Mouse (Mus musculus) stomach, postnatal 0 days (tissue): ENCODE data around the gene Hist1h2bg. TPM values are rescaled to one million over a fixed set of nuclear protein-coding genes. Genes with fewer than 3 reads are reported as not detected.
"Not testable (repeated sequence)": the region's sequence is repeated elsewhere in the genome, so short reads cannot be mapped to it uniquely, and the experiment has no call there.

Experiments
- ATAC-seq: fragments of 200-750 bp; cut with Nextera tagmentation; 2 replicates; pipeline ENCODE4 v1.8.0; 2017; ENCODE audit not compliant: low FRiP score, low TSS enrichment
- DNase-seq: peaks from one replicate; pipeline ENCODE4 v3.0.0-alpha.2; 2016; ENCODE audit warnings: low spot score
- H3K27ac ChIP-seq: fragments of 300-500 bp; sonication (generic); replicated peaks from 2 replicates; pipeline ENCODE4 v1.5.1; 2014; ENCODE audit warnings: mild to moderate bottlenecking, control low read depth
- H3K27me3 ChIP-seq: fragments of 300-500 bp; sonication (generic); 2 replicates; pipeline ENCODE4 v1.6.1; 2014; ENCODE audit warnings: low read length; ENCODE audit not compliant: control insufficient read depth, insufficient read depth
- H3K36me3 ChIP-seq: fragments of 300-500 bp; sonication (generic); 2 replicates; pipeline ENCODE4 v1.6.1; 2014; ENCODE audit warnings: low read length, mixed read lengths; ENCODE audit not compliant: control insufficient read depth, insufficient read depth
- H3K4me1 ChIP-seq: fragments of 300-500 bp; sonication (generic); replicated peaks from 2 replicates; pipeline ENCODE4 v1.6.1; 2014; ENCODE audit warnings: antibody characterized with exemption; ENCODE audit not compliant: control insufficient read depth, insufficient read depth
- H3K4me2 ChIP-seq: fragments of 300-500 bp; sonication (generic); replicated peaks from 2 replicates; pipeline ENCODE4 v1.6.1; 2014; ENCODE audit warnings: low read depth, mild to moderate bottlenecking, control low read depth, moderate library complexity
- H3K4me3 ChIP-seq: fragments of 300-500 bp; sonication (generic); 2 replicates; pipeline ENCODE4 v1.5.1; 2014; ENCODE audit warnings: low read depth, low read length, control low read depth
- H3K9ac ChIP-seq: fragments of 300-500 bp; sonication (generic); 2 replicates; pipeline ENCODE4 v1.6.1; 2014; ENCODE audit warnings: mild to moderate bottlenecking, low read length, control low read depth, mixed read lengths
- H3K9me3 ChIP-seq: fragments of 300-500 bp; sonication (generic); 2 replicates; pipeline ENCODE4 v1.6.1; 2016; ENCODE audit warnings: low read length; ENCODE audit not compliant: control insufficient read depth
- CTCF ChIP-seq: IDR thresholded peaks from 2 replicates; pipeline ENCODE4 v1.5.1; 2016; ENCODE audit warnings: antibody characterized with exemption, low read depth, mild to moderate bottlenecking, moderate library complexity
- EP300 ChIP-seq: optimal IDR thresholded peaks from 2 replicates; pipeline ENCODE3; 2016; ENCODE audit warnings: antibody characterized with exemption
- WGBS: fragments of 180-500 bp; shearing (Covaris S2); extraction: QIAGEN DNeasy Blood & Tissue Kit; methylation state at CpG from one replicate; pipeline ENCODE4 v1.1.7; 2014; 5-methylcytosine and 5-hydroxymethylcytosine counted together
- polyA plus RNA-seq: library from polyadenylated mRNA; unstranded; fragments of >200 nt; fragmentation: Nextera tagmentation; extraction: Ambion mirVana; gene quantifications from 2 replicates; pipeline ENCODE4 v1.2.1, GENCODE M21; 2015

The Hist1h2bg gene
- polyA plus RNA-seq, 1 experiment from 2014 or later: 10.5 TPM

DNA sequence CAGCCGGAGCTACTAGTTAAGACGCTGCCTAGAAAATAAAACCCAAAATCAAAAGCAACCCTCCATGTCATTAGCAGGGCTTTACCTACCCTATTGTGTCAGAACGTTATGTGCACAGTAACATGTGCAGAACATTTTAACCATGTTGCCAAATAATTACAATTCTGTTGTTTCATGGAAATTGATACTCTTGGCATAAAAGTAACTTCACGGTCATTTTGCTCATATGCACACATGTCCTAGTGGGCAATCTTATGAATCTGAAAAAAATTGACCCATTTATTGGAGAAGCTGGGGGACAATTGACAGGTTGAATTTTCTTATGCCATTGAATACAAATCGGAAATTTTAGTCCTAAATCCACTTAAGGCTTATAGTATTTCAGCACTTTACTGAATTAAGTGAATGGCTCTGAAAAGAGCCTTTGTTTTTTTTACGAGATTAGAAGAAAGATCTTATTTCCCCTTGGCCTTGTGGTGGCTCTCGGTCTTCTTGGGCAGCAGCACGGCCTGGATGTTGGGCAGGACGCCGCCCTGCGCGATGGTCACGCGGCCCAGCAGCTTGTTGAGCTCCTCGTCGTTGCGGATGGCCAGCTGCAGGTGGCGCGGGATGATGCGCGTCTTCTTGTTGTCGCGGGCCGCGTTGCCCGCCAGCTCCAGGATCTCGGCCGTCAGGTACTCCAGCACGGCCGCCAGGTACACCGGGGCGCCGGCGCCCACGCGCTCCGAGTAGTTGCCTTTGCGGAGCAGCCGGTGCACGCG is 755 bp upstream of the Hist1h2bg start:
- Histone ChIP-seq H3K4me2 (peak overlapping the region; percentile 59), H3K9ac (peak overlapping the region; percentile 52; the same call in 1 of the 2 replicates), H3K27ac (peak overlapping the region; percentile 93), H3K4me3 (peak overlapping the region; percentile 42)
- 0 out of 2 replicates have a peak, but pooled peaks have one; percentile 10 for TF ChIP-seq CTCF
- H3K4me1 ChIP-seq, H3K9me3 ChIP-seq, H3K36me3 ChIP-seq, DNase-seq, H3K27me3 ChIP-seq: not testable (repeated sequence)
- ATAC-seq: peak; percentile 10; the same call in 1 of the 2 replicates
- WGBS: 4% methylated on average over 13 of the region's 41 CpGs

DNA sequence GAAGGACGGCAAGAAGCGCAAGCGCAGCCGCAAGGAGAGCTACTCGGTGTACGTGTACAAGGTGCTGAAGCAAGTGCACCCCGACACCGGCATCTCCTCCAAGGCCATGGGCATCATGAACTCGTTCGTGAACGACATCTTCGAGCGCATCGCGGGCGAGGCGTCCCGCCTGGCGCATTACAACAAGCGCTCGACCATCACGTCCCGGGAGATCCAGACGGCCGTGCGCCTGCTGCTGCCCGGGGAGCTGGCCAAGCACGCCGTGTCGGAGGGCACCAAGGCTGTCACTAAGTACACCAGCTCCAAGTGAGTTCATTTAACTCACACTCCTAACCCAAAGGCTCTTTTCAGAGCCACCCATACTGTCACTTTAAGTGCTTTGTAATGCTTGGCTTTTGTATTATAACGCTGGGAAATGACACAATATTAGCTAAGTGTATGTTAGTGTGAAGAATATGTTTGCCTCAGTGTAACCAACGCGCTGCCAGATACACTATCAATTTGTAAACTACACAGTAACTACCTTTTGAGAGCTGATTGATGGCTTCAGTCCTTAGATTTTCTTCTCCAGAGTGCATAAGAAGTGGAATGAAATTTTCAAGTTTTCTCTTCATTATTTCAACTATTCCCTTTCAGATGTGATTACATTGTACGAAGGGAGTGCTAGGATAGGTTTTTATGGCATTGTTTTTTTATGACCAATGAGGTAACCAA is 465 bp downstream of the Hist1h2bg start:
- not testable (repeated sequence) for DNase-seq, ATAC-seq, H3K4me1 ChIP-seq, H3K9me3 ChIP-seq, H3K27me3 ChIP-seq, H3K36me3 ChIP-seq
- H3K9ac ChIP-seq: peak overlapping the region; percentile 61
- whole genome bisulfite sequencing: under 1% methylated on average over 9 of the region's 34 CpGs
- peak overlapping the region; percentile 93 for H3K27ac ChIP-seq
- H3K4me2 ChIP-seq: peak overlapping the region; percentile 59
- peak overlapping the region; percentile 42 for H3K4me3 ChIP-seq

DNA sequence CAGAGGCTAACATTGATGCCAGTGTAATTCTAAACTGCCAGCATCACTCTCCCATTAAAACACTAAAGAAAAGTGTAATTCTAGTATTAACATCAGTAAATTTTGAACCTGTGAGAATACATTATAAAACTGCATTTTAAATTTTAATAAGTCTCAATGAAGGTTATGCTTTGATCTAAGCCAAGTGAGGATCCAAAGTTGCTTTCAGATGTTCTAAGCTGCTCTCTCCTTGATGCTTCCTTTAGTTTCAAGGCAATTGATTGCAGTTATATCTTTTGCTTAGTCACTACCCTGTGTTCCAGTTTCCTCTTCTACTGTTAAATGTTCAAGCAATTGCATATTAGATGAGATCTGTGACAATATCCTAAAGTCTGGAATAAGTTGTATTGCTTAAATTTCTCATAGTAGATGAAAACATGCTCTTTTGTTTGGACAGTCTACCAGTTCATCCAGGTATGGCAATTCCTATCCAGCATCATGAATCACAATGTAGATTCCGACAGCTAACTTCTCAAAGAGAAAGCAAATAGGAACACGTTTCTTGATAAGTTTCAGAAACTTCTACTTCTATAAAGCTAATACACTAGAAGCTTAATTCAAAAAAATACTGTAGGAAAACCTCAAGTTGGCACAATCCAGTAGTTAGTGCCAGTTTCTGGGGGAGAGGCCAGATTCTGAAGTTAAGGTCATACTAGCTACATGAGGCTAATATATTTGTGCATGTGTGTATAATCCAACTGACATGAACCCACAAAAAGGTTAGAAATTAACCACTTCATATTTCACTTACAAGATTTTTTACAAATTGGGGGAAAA is 1.2 kb downstream of the Hist1h2bg start:
- TF ChIP-seq CTCF (no peak), EP300 (no peak)
- 20% methylated on average over 2 of the region's 2 CpGs for WGBS
- Histone ChIP-seq H3K27ac (peak overlapping the region; percentile 93), H3K9ac (peak overlapping the region; percentile 32; the same call in 1 of the 2 replicates), H3K4me2 (peak overlapping the region; percentile 59), H3K9me3 (no peaks in the 10 kb centered on the region), H3K4me1 (peaks cover 3% of the 10 kb centered on the region; the same call in 1 of the 2 replicates), H3K4me3 (peak overlapping the region; percentile 42), H3K36me3 (no peaks in the 10 kb centered on the region), H3K27me3 (no peaks in the 10 kb centered on the region)
- no peak for ATAC-seq
- DNase-seq: no peak

DNA sequence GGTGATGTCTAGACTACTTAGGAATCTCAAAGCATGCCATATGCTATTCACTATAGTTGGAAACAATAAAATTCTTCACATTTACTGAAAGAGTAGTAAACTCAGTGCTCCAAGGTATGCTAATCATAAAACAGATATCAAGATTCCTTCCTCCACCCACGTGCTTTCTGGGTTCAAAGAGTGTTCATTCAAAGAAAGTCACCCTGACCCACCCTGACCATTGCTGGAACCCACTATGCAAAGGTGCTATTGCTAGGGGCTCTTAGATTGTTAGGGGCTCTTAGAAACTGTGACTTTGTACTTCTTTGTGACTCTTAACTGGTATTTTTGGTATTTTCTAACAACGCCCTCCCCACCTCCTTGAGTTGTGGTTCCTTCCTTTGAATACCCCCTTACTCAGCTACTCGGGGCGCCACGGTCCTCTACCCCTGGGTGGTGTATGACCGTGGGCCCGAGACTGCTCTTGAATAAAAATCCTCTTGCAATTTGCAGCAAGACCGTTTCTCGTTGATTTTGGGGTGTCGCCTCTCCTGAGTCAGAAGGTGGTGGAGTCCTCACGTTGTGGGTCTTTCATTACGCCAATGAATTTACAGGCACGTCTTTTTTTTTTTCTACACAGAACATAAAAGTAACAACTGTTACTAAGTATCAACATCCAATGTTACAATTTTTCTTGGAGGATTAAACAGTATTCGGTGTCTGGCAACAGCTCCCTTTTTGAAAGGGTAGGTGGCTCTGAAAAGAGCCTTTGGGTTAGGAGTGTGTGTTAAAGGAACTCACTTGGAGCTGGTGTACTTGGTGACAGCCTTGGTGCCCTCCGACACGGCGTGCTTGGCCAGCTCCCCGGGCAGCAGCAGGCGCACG is 2.1 kb downstream of the Hist1h2bg start:
- WGBS: 5% methylated on average over 18 of the region's 20 CpGs

DNA sequence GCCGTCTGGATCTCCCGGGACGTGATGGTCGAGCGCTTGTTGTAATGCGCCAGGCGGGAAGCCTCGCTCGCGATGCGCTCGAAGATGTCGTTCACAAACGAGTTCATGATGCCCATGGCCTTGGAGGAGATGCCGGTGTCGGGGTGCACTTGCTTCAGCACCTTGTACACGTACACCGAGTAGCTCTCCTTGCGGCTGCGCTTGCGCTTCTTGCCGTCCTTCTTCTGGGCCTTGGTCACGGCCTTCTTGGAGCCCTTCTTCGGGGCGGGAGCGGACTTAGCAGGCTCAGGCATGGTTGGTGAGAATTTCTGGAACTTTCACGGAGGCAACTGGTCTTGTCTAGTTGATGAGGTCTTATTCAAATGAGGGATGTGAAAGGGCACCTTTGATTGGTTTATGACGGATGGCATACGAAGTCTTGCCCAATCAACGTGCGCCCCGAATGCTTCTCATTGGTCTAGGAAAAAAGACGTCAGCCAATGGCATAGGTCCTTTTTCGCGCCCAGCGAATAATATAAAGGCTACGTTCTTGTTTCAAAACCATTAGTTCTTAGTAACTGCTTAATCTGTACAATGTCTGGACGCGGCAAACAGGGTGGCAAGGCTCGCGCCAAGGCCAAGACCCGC is 2.8 kb downstream of the Hist1h2bg start, which contains the start of the genes Hist1h2bf and Hist1h2ad:
Hist1h2bf (minus strand) TSS at position 299 of the 627 bp plus-strand sequence.
Hist1h2ad (plus strand) TSS at position 484 of the 627 bp plus-strand sequence.
- not testable (repeated sequence) for H3K36me3 ChIP-seq
- peak within 1 kb of the TSS; percentile 83 for H3K27ac ChIP-seq

More for the DNA sequence above, 2.1 kb downstream of the Hist1h2bg start:
- H3K9ac ChIP-seq: peak overlapping the region; percentile 61
- not testable (repeated sequence) for DNase-seq, H3K9me3 ChIP-seq, H3K4me1 ChIP-seq, ATAC-seq, H3K27me3 ChIP-seq, H3K36me3 ChIP-seq
- H3K27ac ChIP-seq: peak overlapping the region; percentile 83
- H3K4me3 ChIP-seq: peak overlapping the region; percentile 42
- H3K4me2 ChIP-seq: peak overlapping the region; percentile 59

DNA sequence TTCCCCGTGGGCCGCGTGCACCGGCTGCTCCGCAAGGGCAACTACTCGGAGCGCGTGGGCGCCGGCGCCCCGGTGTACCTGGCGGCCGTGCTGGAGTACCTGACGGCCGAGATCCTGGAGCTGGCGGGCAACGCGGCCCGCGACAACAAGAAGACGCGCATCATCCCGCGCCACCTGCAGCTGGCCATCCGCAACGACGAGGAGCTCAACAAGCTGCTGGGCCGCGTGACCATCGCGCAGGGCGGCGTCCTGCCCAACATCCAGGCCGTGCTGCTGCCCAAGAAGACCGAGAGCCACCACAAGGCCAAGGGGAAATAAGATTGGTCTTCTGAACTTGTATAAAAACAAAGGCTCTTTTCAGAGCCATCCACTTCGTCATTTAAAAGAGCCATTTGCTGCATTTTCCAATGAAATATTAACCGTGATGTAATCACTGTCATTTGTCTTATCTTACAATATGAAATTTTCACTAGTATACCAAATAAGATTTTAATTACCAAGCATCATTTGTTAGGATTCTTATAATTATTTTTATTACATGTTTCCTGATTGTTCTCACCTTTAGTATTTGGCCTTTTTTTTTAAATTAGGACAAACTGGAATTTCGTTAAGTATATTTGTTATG is 3.5 kb downstream of the Hist1h2bg start:
- not testable (repeated sequence) for H3K36me3 ChIP-seq, H3K4me1 ChIP-seq, DNase-seq, H3K9me3 ChIP-seq, H3K9ac ChIP-seq, H3K27me3 ChIP-seq
- peak overlapping the region; percentile 22; the same call in 1 of the 2 replicates for H3K4me3 ChIP-seq
- ATAC-seq: peak; percentile 6
- peak overlapping the region; percentile 47 for H3K4me2 ChIP-seq
- H3K27ac ChIP-seq: peak overlapping the region; percentile 69
- WGBS: under 1% methylated on average over 5 of the region's 39 CpGs

More for the DNA sequence above, 2.8 kb downstream of the Hist1h2bg start, which contains the start of the genes Hist1h2bf and Hist1h2ad:
- peak within 1 kb of the TSS; percentile 61 for H3K9ac ChIP-seq
- H3K27me3 ChIP-seq, H3K4me1 ChIP-seq, H3K9me3 ChIP-seq: not testable (repeated sequence)
- peak; percentile 95 for TF ChIP-seq EP300
- peak within 1 kb of the TSS; percentile 59 for H3K4me2 ChIP-seq
- under 1% methylated on average over 21 of the region's 42 CpGs for WGBS
- peak within 1 kb of the TSS; percentile 42 for H3K4me3 ChIP-seq
- peak; percentile 92 for ATAC-seq
- DNase-seq: peak; percentile 88
